Mouse (Mus musculus) cerebellum, adult 2 months (tissue): ENCODE measurements at regions not wholly inside any gene's neighbourhood (a gene's known extent, or its start where the extent isn't known, plus 50 kb on each side); places are given as distances from the start of the nearest gene placed in this dataset.
"Not testable (repeated sequence)": the region's sequence is repeated elsewhere in the genome, so short reads cannot be mapped to it uniquely, and the experiment has no call there.

ENCODE experiments used
- DNase-seq, 2 experiments: peaks; one replicate each; pipeline ENCODE4 v3.0.0; 2021
- H3K27ac ChIP-seq: fragments of 200-500 bp; 2 replicates; pipeline ENCODE4 v1.5.1; 2012; ENCODE audit warnings: low read length, control low read depth, inconsistent platforms; ENCODE audit not compliant: insufficient read depth
- H3K27me3 ChIP-seq: fragments of 200-500 bp; 2 replicates; pipeline ENCODE4 v1.6.1; 2012; ENCODE audit warnings: inconsistent platforms, mild to moderate bottlenecking, low read length, moderate library complexity; ENCODE audit not compliant: control insufficient read depth, insufficient read depth
- H3K4me1 ChIP-seq: fragments of 200-500 bp; 2 replicates; pipeline ENCODE4 v1.6.1; 2011; ENCODE audit warnings: low read length; ENCODE audit not compliant: control insufficient read depth, insufficient read depth
- H3K4me3 ChIP-seq: fragments of 200-500 bp; replicated peaks from 2 replicates; pipeline ENCODE3; 2011; ENCODE audit warnings: mild to moderate bottlenecking, low read depth, low read length, control low read depth; ENCODE audit not compliant: insufficient read depth
- CTCF ChIP-seq: fragments of 200-500 bp; IDR thresholded peaks from 2 replicates; pipeline ENCODE4 v1.5.1; 2011; ENCODE audit warnings: low read depth, mild to moderate bottlenecking, control low read depth, low read length, moderate library complexity, borderline replicate concordance; ENCODE audit not compliant: insufficient read depth
- POLR2A ChIP-seq: fragments of 200-500 bp; IDR thresholded peaks from 2 replicates; pipeline ENCODE4 v1.6.1; 2011; ENCODE audit warnings: low read length, control low read depth, borderline replicate concordance; ENCODE audit not compliant: insufficient read depth
- WGBS: fragments of 180-500 bp; shearing (Covaris S2); methylation state at CpG from one replicate; pipeline ENCODE4 v1.1.7; 2018; 5-methylcytosine and 5-hydroxymethylcytosine counted together

GRCm38 (mm10) chr13:57042514-57042913 lies 146.7 kb upstream of the Trpc7 start:
- peak; percentile 16; the same call in 1 of the 2 replicates for TF ChIP-seq CTCF
- TF ChIP-seq POLR2A = no peak
- no peaks in the 10 kb centered on the region for H3K27me3 ChIP-seq
- H3K4me1 ChIP-seq = no peaks in the 10 kb centered on the region
- H3K4me3 ChIP-seq = no peak overlapping the region
- WGBS = 81% methylated on average over 5 of the region's 5 CpGs
- no peak for DNase-seq
- H3K27ac ChIP-seq = no peak overlapping the region

DNA sequence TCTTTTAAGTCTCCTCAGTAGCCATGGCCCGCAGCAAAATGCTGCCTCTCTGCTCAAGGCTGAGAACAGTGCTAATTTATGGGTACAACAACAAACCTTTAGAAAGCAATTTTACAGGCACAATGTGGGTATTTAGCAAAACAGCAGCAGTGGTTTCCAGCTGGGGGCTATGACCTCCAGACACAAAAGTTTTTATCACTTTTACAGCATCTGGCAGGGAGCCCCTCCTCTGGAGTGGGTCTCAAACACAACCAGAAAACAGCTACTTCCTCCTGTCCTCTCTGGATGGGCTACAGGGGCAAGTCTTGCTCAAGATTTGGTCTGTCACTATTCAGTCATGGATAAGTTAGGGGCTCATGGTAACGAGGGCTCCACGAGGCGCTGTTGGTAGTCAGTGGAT lies 137.1 kb upstream of the Trpc7 start:
- Histone ChIP-seq H3K27me3 (no peaks in the 10 kb centered on the region), H3K4me1 (no peaks in the 10 kb centered on the region), H3K27ac (no peak overlapping the region), H3K4me3 (no peak overlapping the region)
- WGBS = 87% methylated on average over 4 of the region's 4 CpGs
- no peak for DNase-seq
- TF ChIP-seq CTCF (no peak), POLR2A (no peak)

DNA sequence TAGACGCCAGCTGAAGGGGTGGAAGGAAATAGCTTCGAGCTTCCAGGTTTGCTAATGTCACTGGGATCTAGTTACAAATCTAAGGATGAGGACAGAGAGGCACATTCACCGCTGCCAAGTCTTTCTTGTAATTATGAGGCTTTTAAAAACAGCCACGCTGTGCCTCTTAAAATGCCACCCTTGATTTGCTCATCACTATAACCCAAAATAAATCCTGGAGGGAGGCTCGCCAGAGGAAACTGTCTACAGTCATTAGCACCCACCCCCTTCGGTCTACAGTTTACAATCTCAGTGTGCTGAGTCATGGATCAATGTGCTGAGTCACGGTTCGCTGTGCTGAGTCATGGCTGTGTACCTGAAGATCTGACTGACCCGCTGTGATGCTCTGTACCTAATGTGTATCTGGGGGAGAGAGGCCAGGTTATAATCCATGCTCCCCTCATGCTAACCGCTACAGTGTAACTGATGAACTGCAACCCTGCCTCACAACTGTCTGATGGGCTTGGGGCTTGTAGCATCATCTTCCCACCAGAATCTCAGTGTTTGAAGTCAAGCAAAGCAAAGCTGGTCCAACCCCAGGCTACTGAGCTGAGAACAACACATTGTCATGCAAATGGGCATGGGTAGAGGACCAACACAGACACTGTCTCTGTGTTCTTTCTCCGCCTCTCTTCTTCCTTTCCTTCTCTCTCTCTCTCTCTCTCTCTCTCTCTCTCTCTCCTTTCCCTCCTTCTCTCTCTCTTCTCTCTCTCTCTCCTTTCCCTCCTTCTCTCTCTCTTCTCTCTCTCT lies 122.0 kb upstream of the Trpc7 start:
- 74% methylated on average over 11 of the region's 11 CpGs for WGBS
- no peak for TF ChIP-seq POLR2A
- no peak for TF ChIP-seq CTCF
- Histone ChIP-seq H3K27me3 (no peaks in the 10 kb centered on the region), H3K27ac (no peak overlapping the region), H3K4me1 (no peaks in the 10 kb centered on the region), H3K4me3 (no peak overlapping the region)
- no peak for DNase-seq

DNA sequence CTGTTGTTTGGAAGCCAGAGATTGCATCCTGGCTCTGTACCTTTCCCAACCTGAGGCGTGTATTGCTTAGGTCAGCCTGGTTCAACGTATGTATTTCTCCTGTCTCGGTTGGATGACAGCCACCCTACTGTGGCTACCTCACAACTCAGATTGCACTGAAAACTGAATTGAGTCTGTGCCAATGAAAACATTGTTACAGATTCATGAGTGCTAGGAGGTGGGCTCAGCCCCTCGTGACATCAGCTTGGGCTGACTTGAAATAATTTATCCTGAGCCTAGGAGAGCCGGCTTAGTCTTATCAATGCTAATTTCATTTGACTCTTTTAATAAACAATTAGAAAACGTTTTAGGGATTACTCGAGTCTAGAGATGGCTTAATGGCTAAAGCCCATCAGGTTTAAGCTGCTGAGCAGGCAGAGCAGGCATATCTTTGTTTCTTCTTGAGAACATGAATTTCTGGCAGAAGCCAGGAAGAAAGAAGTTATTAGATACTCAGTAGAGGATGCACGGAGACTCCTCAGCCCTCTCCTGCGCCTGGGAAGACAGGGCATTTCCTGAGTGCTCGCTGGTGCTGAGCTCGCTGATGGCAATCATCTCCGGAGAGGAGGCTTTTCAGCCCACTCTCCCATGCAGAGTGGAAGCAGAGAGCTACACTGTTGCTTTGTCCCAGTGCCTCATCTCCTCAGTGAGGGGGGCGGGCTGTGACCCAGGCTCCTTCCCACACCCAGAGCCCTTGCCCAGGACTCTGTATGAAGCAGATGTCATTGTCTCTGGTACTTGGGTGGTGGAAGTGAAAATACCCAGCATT lies 120.9 kb upstream of the Trpc7 start:
- Histone ChIP-seq H3K27ac (no peak overlapping the region), H3K4me3 (no peak overlapping the region), H3K27me3 (no peaks in the 10 kb centered on the region), H3K4me1 (no peaks in the 10 kb centered on the region)
- WGBS = 43% methylated on average over 13 of the region's 13 CpGs
- DNase-seq = no peak
- TF ChIP-seq CTCF = no peak
- TF ChIP-seq POLR2A = no peak

DNA sequence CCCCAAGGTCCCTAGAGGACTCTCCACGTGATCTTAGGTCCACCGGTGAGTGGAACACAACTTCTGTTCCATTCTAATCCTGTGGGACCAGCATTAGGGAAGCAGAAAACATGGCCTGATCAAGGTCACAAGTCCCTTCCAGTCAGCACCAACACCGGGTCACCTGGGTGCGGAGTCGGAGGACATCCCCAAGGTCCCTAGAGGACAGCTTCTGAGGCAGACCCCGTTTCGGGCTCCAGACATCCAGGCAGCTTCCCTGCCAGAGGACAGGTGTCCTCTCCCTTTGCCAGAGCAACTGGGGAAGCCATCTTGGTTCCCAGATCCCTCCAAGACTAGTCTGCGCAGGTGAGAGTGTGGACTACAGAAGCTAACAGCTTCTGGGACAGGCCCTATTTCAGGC lies 111.4 kb upstream of the Trpc7 start:
- not testable (repeated sequence) for H3K4me3 ChIP-seq, H3K27ac ChIP-seq, H3K27me3 ChIP-seq, H3K4me1 ChIP-seq, DNase-seq
- WGBS = 87% methylated on average over 8 of the region's 8 CpGs

- WGBS = 43% methylated on average over 8 of the region's 8 CpGs
- Histone ChIP-seq H3K4me3 (no peak overlapping the region), H3K4me1 (no peaks in the 10 kb centered on the region), H3K27ac (no peak overlapping the region), H3K27me3 (no peaks in the 10 kb centered on the region)
- no peak for TF ChIP-seq CTCF
- no peak for TF ChIP-seq POLR2A
- DNase-seq = no peak
Measured at GRCm38 (mm10) chr13:57003565-57004132, 107.9 kb upstream of the Trpc7 start.

DNA sequence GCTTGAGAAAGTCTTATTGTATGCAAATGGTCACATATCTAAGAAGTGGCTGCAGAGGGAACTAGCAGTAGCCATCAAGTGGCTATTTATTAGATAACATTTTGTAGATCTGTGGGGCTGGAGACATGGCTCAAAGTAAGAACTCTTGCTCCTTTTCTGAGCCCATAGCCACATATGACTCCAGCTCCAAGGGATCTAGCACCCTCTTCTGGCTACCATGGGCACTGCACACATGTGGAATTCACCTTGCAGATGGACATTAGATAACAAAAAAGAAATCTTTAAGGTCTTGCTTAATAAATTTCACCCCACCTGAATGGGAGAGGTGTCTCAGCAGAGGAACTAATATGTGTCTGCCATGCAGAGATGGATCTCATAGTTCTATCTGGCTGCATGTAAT lies 96.2 kb upstream of the Trpc7 start:
- Histone ChIP-seq H3K4me3 (no peak overlapping the region), H3K27ac (no peak overlapping the region), H3K4me1 (no peaks in the 10 kb centered on the region), H3K27me3 (no peaks in the 10 kb centered on the region)
- TF ChIP-seq CTCF (no peak), POLR2A (no peak)
- no peak for DNase-seq

GRCm38 (mm10) chr13:56974063-56974462 lies 78.3 kb upstream of the Trpc7 start:
- Histone ChIP-seq H3K27me3 (no peaks in the 10 kb centered on the region), H3K27ac (no peak overlapping the region), H3K4me3 (no peak overlapping the region), H3K4me1 (no peaks in the 10 kb centered on the region)
- TF ChIP-seq CTCF (no peak), POLR2A (no peak)
- WGBS = 40% methylated on average over 3 of the region's 3 CpGs
- DNase-seq = no peak
